Comparison of ENCODE assay signal across 15 mouse cellular contexts in the genomic region with DNA sequence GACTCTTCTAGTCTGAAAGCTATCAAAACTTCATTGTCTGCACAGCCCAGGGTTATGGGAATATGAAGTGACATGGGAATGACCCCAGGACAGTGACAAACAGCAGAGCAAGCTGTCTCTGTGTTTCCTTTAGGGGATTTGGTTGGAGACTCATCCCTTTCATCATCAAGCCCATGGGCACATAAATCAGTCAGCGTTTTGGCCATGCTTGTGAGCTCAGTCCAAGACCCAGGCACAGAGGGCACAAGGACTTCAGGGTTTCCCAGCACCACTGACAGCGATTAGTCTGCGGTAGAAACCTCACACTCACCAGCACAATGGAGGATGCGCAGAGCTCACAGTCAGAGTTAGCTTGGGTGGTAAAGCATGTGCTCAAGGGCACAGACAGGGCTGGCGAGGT. TPM values are rescaled to one million over a fixed set of nuclear protein-coding genes. Genes with fewer than 3 reads are reported as not detected.
A peak's percentile ranks its signal among the peaks of the same experiment; 100 is the strongest.
DNase-seq lines count a peak whose midpoint lies in the region; ATAC-seq and TF ChIP-seq lines count a peak whose summit lies in the region.
"Had no signal": no experiment of that assay in that cellular context is flagged by ENCODE, and none has a peak within 500 bp of the region (broad histone marks: within the 10 kb centered on the region; RNA-seq: fewer than 3 reads in every experiment).

No protein-coding gene starts in this region.

- no peak for DNase-seq in forebrain, embryonic 10.5 days (ENCODE audit: extremely low spot score, low spot score)
- no peak for DNase-seq in kidney, adult 18-20 months
- no peak for DNase-seq in testis, postnatal 10 days (ENCODE audit: low spot score)
- DNase-seq in stomach, postnatal 0 days (ENCODE audit: low spot score): no peak
- no peak for DNase-seq in urinary bladder, postnatal 10 days (ENCODE audit: low spot score)

- no peak overlapping the region for H3K4me2 ChIP-seq in forebrain, embryonic 15.5 days (replicated peaks)
- no peak overlapping the region for H3K4me2 ChIP-seq in kidney, embryonic 15.5 days
- H3K4me2 ChIP-seq in stomach, postnatal 0 days (replicated peaks; ENCODE audit: low read depth): no peak overlapping the region
- H3K4me2 ChIP-seq: embryonic facial prominence, embryonic 13.5 days; forebrain, embryonic 13.5 days; limb, embryonic 15.5 days; midbrain, embryonic 11.5 days had no signal

- H3K9me3 ChIP-seq in forebrain, embryonic 15.5 days: no peaks in the 10 kb centered on the region
- no peaks in the 10 kb centered on the region for H3K9me3 ChIP-seq in forebrain, embryonic 10.5 days
- H3K9me3 ChIP-seq in kidney, embryonic 15.5 days (replicated peaks): no peaks in the 10 kb centered on the region
- H3K9me3 ChIP-seq in stomach, postnatal 0 days (ENCODE audit: control insufficient read depth, low read length): no peaks in the 10 kb centered on the region
- H3K9me3 ChIP-seq: embryonic facial prominence, embryonic 13.5 days; forebrain, embryonic 13.5 days; limb, embryonic 15.5 days had no signal

- WGBS in forebrain, embryonic 15.5 days: 85% methylated on average over 5 of the region's 5 CpGs
- 86% methylated on average over 5 of the region's 5 CpGs for WGBS in forebrain, embryonic 10.5 days
- WGBS in kidney, embryonic 15.5 days: 68% methylated on average over 5 of the region's 5 CpGs
- WGBS in stomach, postnatal 0 days: 74% methylated on average over 5 of the region's 5 CpGs

- TF ChIP-seq CTCF in testis, adult 2 months (IDR thresholded peaks at IDR 0.05; ENCODE audit: control insufficient read depth, insufficient read depth, insufficient replicate concordance, low read depth, low read length): no peak
- TF ChIP-seq CTCF in stomach, postnatal 0 days (IDR thresholded peaks at IDR 0.05; ENCODE audit: low read depth): no peak

- TF ChIP-seq EP300 in stomach, postnatal 0 days (optimal IDR thresholded peaks at IDR 0.05): no peak

- no peaks in the 10 kb centered on the region for H3K36me3 ChIP-seq in forebrain, embryonic 15.5 days
- no peaks in the 10 kb centered on the region for H3K36me3 ChIP-seq in forebrain, embryonic 10.5 days (replicated peaks)
- no peaks in the 10 kb centered on the region for H3K36me3 ChIP-seq in kidney, embryonic 15.5 days
- H3K36me3 ChIP-seq in testis, adult 2 months (ENCODE audit: control insufficient read depth, insufficient read depth, low read length): no peaks in the 10 kb centered on the region
- no peaks in the 10 kb centered on the region for H3K36me3 ChIP-seq in stomach, postnatal 0 days (ENCODE audit: control insufficient read depth, insufficient read depth, low read length)
- H3K36me3 ChIP-seq: embryonic facial prominence, embryonic 13.5 days; limb, embryonic 15.5 days had no signal

- H3K4me3 ChIP-seq in forebrain, embryonic 15.5 days: no peak overlapping the region
- H3K4me3 ChIP-seq in forebrain, embryonic 10.5 days: no peak overlapping the region
- no peak overlapping the region for H3K4me3 ChIP-seq in kidney, embryonic 15.5 days (replicated peaks)
- no peak overlapping the region for H3K4me3 ChIP-seq in testis, adult 2 months (ENCODE audit: control insufficient read depth, low read depth, low read length)
- no peak overlapping the region for H3K4me3 ChIP-seq in stomach, postnatal 0 days (ENCODE audit: low read depth, low read length)
- H3K4me3 ChIP-seq: embryonic facial prominence, embryonic 13.5 days; forebrain, embryonic 13.5 days; heart, adult 2 months; limb, embryonic 15.5 days had no signal

- H3K4me1 ChIP-seq in forebrain, embryonic 15.5 days: peaks cover 8% of the 10 kb centered on the region
- peaks cover 6% of the 10 kb centered on the region; the same call in 1 of the 2 replicates for H3K4me1 ChIP-seq in forebrain, embryonic 10.5 days
- peaks cover 10% of the 10 kb centered on the region for H3K4me1 ChIP-seq in kidney, embryonic 15.5 days
- no peaks in the 10 kb centered on the region; the same call in 1 of the 2 replicates for H3K4me1 ChIP-seq in testis, adult 2 months (ENCODE audit: control insufficient read depth, insufficient read depth, low read length)
- H3K4me1 ChIP-seq in stomach, postnatal 0 days (replicated peaks; ENCODE audit: control insufficient read depth, insufficient read depth): no peaks in the 10 kb centered on the region

- no peak for TF ChIP-seq POLR2A in testis, adult 2 months (IDR thresholded peaks at IDR 0.05; ENCODE audit: control insufficient read depth, low read depth, low read length)

- no peak overlapping the region for H3K27ac ChIP-seq in forebrain, embryonic 15.5 days (replicated peaks)
- H3K27ac ChIP-seq in forebrain, embryonic 10.5 days: no peak overlapping the region
- no peak overlapping the region for H3K27ac ChIP-seq in kidney, embryonic 15.5 days
- H3K27ac ChIP-seq in testis, adult 2 months (ENCODE audit: control insufficient read depth, insufficient read depth, low read depth, low read length): peak overlapping the region; percentile 9; the same call in 1 of the 2 replicates
- H3K27ac ChIP-seq in stomach, postnatal 0 days (replicated peaks): no peak overlapping the region
- H3K27ac ChIP-seq: embryonic facial prominence, embryonic 13.5 days; forebrain, embryonic 13.5 days; heart, adult 2 months; limb, embryonic 15.5 days had no signal

- ATAC-seq in forebrain, embryonic 15.5 days (replicated peaks): peak; percentile 34; the same call in 1 of the 2 replicates
- peak; percentile 20; the same call in 1 of the 2 replicates for ATAC-seq in kidney, embryonic 15.5 days (replicated peaks; ENCODE audit: low FRiP score)
- peak; percentile 9; the same call in 1 of the 2 replicates for ATAC-seq in stomach, postnatal 0 days (ENCODE audit: low FRiP score, low TSS enrichment)

- H3K27me3 ChIP-seq in forebrain, embryonic 15.5 days: no peaks in the 10 kb centered on the region
- no peaks in the 10 kb centered on the region for H3K27me3 ChIP-seq in forebrain, embryonic 10.5 days (ENCODE audit: poor library complexity, severe bottlenecking)
- no peaks in the 10 kb centered on the region; the same call in 1 of the 2 replicates for H3K27me3 ChIP-seq in kidney, embryonic 15.5 days
- H3K27me3 ChIP-seq in testis, adult 2 months (ENCODE audit: control insufficient read depth, insufficient read depth, low read length): no peaks in the 10 kb centered on the region
- H3K27me3 ChIP-seq in stomach, postnatal 0 days (ENCODE audit: control insufficient read depth, insufficient read depth, low read length): no peaks in the 10 kb centered on the region
- H3K27me3 ChIP-seq: embryonic facial prominence, embryonic 13.5 days; forebrain, embryonic 13.5 days; limb, embryonic 15.5 days had no signal

- H3K9ac ChIP-seq in forebrain, embryonic 15.5 days (replicated peaks): no peak overlapping the region
- no peak overlapping the region for H3K9ac ChIP-seq in kidney, embryonic 15.5 days
- H3K9ac ChIP-seq in stomach, postnatal 0 days (ENCODE audit: low read length): no peak overlapping the region
- H3K9ac ChIP-seq: embryonic facial prominence, embryonic 13.5 days; forebrain, embryonic 13.5 days; limb, embryonic 15.5 days; liver, postnatal 0 days had no signal

RNA-seq across cellular contexts. Expression of a gene that starts 10.4 kb away (rescaled TPM):
- polyA plus RNA-seq in forebrain, embryonic 15.5 days (2015; fragmentation: Nextera tagmentation; extraction: Ambion mirVana): 10.9 and 12.6 TPM in 2 replicates
- polyA plus RNA-seq in forebrain, embryonic 10.5 days (2016; fragmentation: Nextera tagmentation; extraction: Ambion mirVana): 11.2 and 13.5 TPM in 2 replicates
- 7.5 and 8.4 TPM in 2 replicates for polyA plus RNA-seq in kidney, embryonic 15.5 days (2015; fragmentation: Nextera tagmentation; extraction: Ambion mirVana)
- polyA plus RNA-seq in testis, adult 2 months (2012; rRNA removed): 59.3 and 78.5 TPM in 2 replicates
- 13.7 and 15.8 TPM in 2 replicates for polyA plus RNA-seq in stomach, postnatal 0 days (2015; fragmentation: Nextera tagmentation; extraction: Ambion mirVana)

RNA-seq across cellular contexts. Expression of a gene that starts 15.2 kb away (rescaled TPM):
- polyA plus RNA-seq in forebrain, embryonic 15.5 days (2015; fragmentation: Nextera tagmentation; extraction: Ambion mirVana): not detected in 2 replicates
- not detected in 2 replicates for polyA plus RNA-seq in forebrain, embryonic 10.5 days (2016; fragmentation: Nextera tagmentation; extraction: Ambion mirVana)
- 0.26 and 0.66 TPM in 2 replicates for polyA plus RNA-seq in kidney, embryonic 15.5 days (2015; fragmentation: Nextera tagmentation; extraction: Ambion mirVana)
- polyA plus RNA-seq in testis, adult 2 months (2012; rRNA removed): 0.19 TPM in 1 of 2 replicates, not detected in the other
- polyA plus RNA-seq in stomach, postnatal 0 days (2015; fragmentation: Nextera tagmentation; extraction: Ambion mirVana): 53.8 and 54.0 TPM in 2 replicates
- polyA plus RNA-seq: embryonic facial prominence, embryonic 13.5 days; heart, postnatal 0 days; limb, embryonic 15.5 days; midbrain, embryonic 11.5 days had no signal

RNA-seq across cellular contexts. Expression of a gene that starts 22.3 kb away (rescaled TPM):
- 74.8 and 81.6 TPM in 2 replicates for polyA plus RNA-seq in forebrain, embryonic 15.5 days (2015; fragmentation: Nextera tagmentation; extraction: Ambion mirVana)
- polyA plus RNA-seq in forebrain, embryonic 10.5 days (2016; fragmentation: Nextera tagmentation; extraction: Ambion mirVana): 17.7 and 19.5 TPM in 2 replicates
- 16.6 and 21.3 TPM in 2 replicates for polyA plus RNA-seq in kidney, embryonic 15.5 days (2015; fragmentation: Nextera tagmentation; extraction: Ambion mirVana)
- 85.5 and 86.7 TPM in 2 replicates for polyA plus RNA-seq in testis, adult 2 months (2012; rRNA removed)
- 12.4 and 15.9 TPM in 2 replicates for polyA plus RNA-seq in stomach, postnatal 0 days (2015; fragmentation: Nextera tagmentation; extraction: Ambion mirVana)

RNA-seq across cellular contexts. Expression of a gene that starts 32.3 kb away (rescaled TPM):
- polyA plus RNA-seq in forebrain, embryonic 15.5 days (2015; fragmentation: Nextera tagmentation; extraction: Ambion mirVana): 4.3 and 4.5 TPM in 2 replicates
- 10.1 and 10.2 TPM in 2 replicates for polyA plus RNA-seq in forebrain, embryonic 10.5 days (2016; fragmentation: Nextera tagmentation; extraction: Ambion mirVana)
- polyA plus RNA-seq in kidney, embryonic 15.5 days (2015; fragmentation: Nextera tagmentation; extraction: Ambion mirVana): 93.9 and 101 TPM in 2 replicates
- polyA plus RNA-seq in testis, adult 2 months (2012; rRNA removed): 246 and 344 TPM in 2 replicates
- polyA plus RNA-seq in stomach, postnatal 0 days (2015; fragmentation: Nextera tagmentation; extraction: Ambion mirVana): 189 and 195 TPM in 2 replicates

RNA-seq across cellular contexts. Expression of a gene that starts 58.3 kb away (rescaled TPM):
- polyA plus RNA-seq in forebrain, embryonic 15.5 days (2015; fragmentation: Nextera tagmentation; extraction: Ambion mirVana): 175 and 184 TPM in 2 replicates
- polyA plus RNA-seq in forebrain, embryonic 10.5 days (2016; fragmentation: Nextera tagmentation; extraction: Ambion mirVana): 225 and 235 TPM in 2 replicates
- polyA plus RNA-seq in kidney, embryonic 15.5 days (2015; fragmentation: Nextera tagmentation; extraction: Ambion mirVana): 162 and 169 TPM in 2 replicates
- polyA plus RNA-seq in testis, adult 2 months (2012; rRNA removed): 2,841 and 3,160 TPM in 2 replicates
- polyA plus RNA-seq in stomach, postnatal 0 days (2015; fragmentation: Nextera tagmentation; extraction: Ambion mirVana): 249 and 273 TPM in 2 replicates

Comparison
In these comparisons a context has a peak if more than half of its experiments do, and no peak if none do; other contexts are left out.
1. RNA of a gene that starts 15.2 kb away (polyA plus RNA-seq): 53.8 to 54.0 TPM in stomach, postnatal 0 days; 0.26 to 0.66 TPM in kidney, embryonic 15.5 days, 0.19 TPM in testis, adult 2 months, not detected in forebrain, embryonic 15.5 days and not detected in forebrain, embryonic 10.5 days; every median in the first group is over 10 times any median in the second.
2. Peak in every context shown above with its lines, with median percentiles within 50 percentile points of each other: ATAC-seq.